Mouse (Mus musculus): ENCODE results near the gene Tbata.

Tbata gene

GRCm38 (mm10) chr10:61167333-61168096 lies 4.2 kb upstream of the Tbata start:
- DNase-seq (ENCODE audit: low spot score), result no peak

GRCm38 (mm10) chr10:61168393-61168792 lies 3.4 kb upstream of the Tbata start:
- no peak for DNase-seq (ENCODE audit: low spot score)

GRCm38 (mm10) chr10:61172496-61172895 lies 742 bp downstream of the Tbata start:
- no peak for DNase-seq (ENCODE audit: low spot score)

GRCm38 (mm10) chr10:61174711-61175441 lies 3.1 kb downstream of the Tbata start:
- DNase-seq (ENCODE audit: low spot score), result no peak

- no peak for DNase-seq (ENCODE audit: low spot score)
Measured at GRCm38 (mm10) chr10:61175442-61176204, 3.9 kb downstream of the Tbata start.

- no peak for DNase-seq (ENCODE audit: low spot score)
Measured at GRCm38 (mm10) chr10:61176221-61176790, 4.6 kb downstream of the Tbata start.

- DNase-seq (ENCODE audit: low spot score), result peak; percentile 34
Measured at GRCm38 (mm10) chr10:61177751-61178150, 6.0 kb downstream of the Tbata start.

GRCm38 (mm10) chr10:61178687-61179086 lies 6.9 kb downstream of the Tbata start:
- DNase-seq (ENCODE audit: low spot score), result no peak

- no peak for DNase-seq (ENCODE audit: low spot score)
Measured at GRCm38 (mm10) chr10:61179927-61180326, 8.2 kb downstream of the Tbata start.

- DNase-seq (ENCODE audit: low spot score), result no peak
Measured at GRCm38 (mm10) chr10:61187001-61187400, 15.2 kb downstream of the Tbata start.

- DNase-seq (ENCODE audit: low spot score), result no peak
Measured at GRCm38 (mm10) chr10:61188010-61188409, 16.3 kb downstream of the Tbata start.

GRCm38 (mm10) chr10:61194611-61195010 lies 22.9 kb downstream of the Tbata start:
- DNase-seq (ENCODE audit: low spot score), result no peak

GRCm38 (mm10) chr10:61195216-61195615 lies 23.5 kb downstream of the Tbata start:
- no peak for DNase-seq (ENCODE audit: low spot score)

- DNase-seq (ENCODE audit: low spot score), result no peak
Measured at GRCm38 (mm10) chr10:61195718-61196291, 24.1 kb downstream of the Tbata start.

GRCm38 (mm10) chr10:61199566-61200213 lies 27.9 kb downstream of the Tbata start:
- peak; percentile 30 for DNase-seq (ENCODE audit: low spot score)

- DNase-seq (ENCODE audit: low spot score), result no peak
Measured at GRCm38 (mm10) chr10:61200232-61200820, 28.6 kb downstream of the Tbata start.

GRCm38 (mm10) chr10:61200998-61201397 lies 29.2 kb downstream of the Tbata start:
- no peak for DNase-seq (ENCODE audit: low spot score)

GRCm38 (mm10) chr10:61201596-61202318 lies 30.0 kb downstream of the Tbata start:
- DNase-seq (ENCODE audit: low spot score), result no peak

- no peak for DNase-seq (ENCODE audit: low spot score)
Measured at GRCm38 (mm10) chr10:61203930-61204329, 32.2 kb downstream of the Tbata start.

- no peak for DNase-seq (ENCODE audit: low spot score)
Measured at GRCm38 (mm10) chr10:61208114-61208684, 36.4 kb downstream of the Tbata start.
